11 mouse cellular contexts compared by ENCODE assay signal in genomic region chr9:80333998-80334605, GRCm38 (mm10).
DNase-seq lines count a peak whose midpoint lies in the region; ATAC-seq lines count a peak whose summit lies in the region.
"Had no signal": no experiment of that assay in that cellular context is flagged by ENCODE, and none has a peak within 500 bp of the region (broad histone marks: within the 10 kb centered on the region; RNA-seq: fewer than 3 reads in every experiment).

No protein-coding gene starts in this region.

- H3K4me1 ChIP-seq in hindbrain, embryonic 15.5 days (replicated peaks): peaks cover 9% of the 10 kb centered on the region
- peaks cover 8% of the 10 kb centered on the region; the same call in 1 of the 2 replicates for H3K4me1 ChIP-seq in hindbrain, embryonic 10.5 days (replicated peaks)

- H3K27me3 ChIP-seq in hindbrain, embryonic 15.5 days: no peaks in the 10 kb centered on the region
- H3K27me3 ChIP-seq in hindbrain, embryonic 10.5 days (ENCODE audit: insufficient read depth, poor library complexity, severe bottlenecking): peaks cover 8% of the 10 kb centered on the region; the same call in 1 of the 2 replicates

- H3K27ac ChIP-seq in hindbrain, embryonic 15.5 days (replicated peaks): no peak overlapping the region
- no peak overlapping the region for H3K27ac ChIP-seq in hindbrain, embryonic 10.5 days

- 53% methylated on average over 14 of the region's 14 CpGs for WGBS in hindbrain, embryonic 15.5 days
- WGBS in hindbrain, embryonic 10.5 days: 64% methylated on average over 14 of the region's 14 CpGs

- no peaks in the 10 kb centered on the region for H3K36me3 ChIP-seq in hindbrain, embryonic 15.5 days
- no peaks in the 10 kb centered on the region for H3K36me3 ChIP-seq in hindbrain, embryonic 10.5 days

- no peak overlapping the region for H3K4me3 ChIP-seq in hindbrain, embryonic 15.5 days
- H3K4me3 ChIP-seq in hindbrain, embryonic 10.5 days: no peak overlapping the region
- H3K4me3 ChIP-seq: erythroblast, embryonic 14.5 days had no signal

- no peak for ATAC-seq in hindbrain, embryonic 15.5 days (ENCODE audit: low FRiP score, low read depth)
- ATAC-seq: activated CD4-positive, CD25-positive, alpha-beta regulatory T cell, adult 4 months had no signal

- no peak overlapping the region for H3K9ac ChIP-seq in hindbrain, embryonic 15.5 days

- H3K9me3 ChIP-seq in hindbrain, embryonic 15.5 days: no peaks in the 10 kb centered on the region
- H3K9me3 ChIP-seq in hindbrain, embryonic 10.5 days: no peaks in the 10 kb centered on the region

- DNase-seq in hindbrain, embryonic 10.5 days (ENCODE audit: low spot score): no peak
- DNase-seq in ZHBTc4 (ENCODE audit: low read depth, low spot score): peak; percentile 32
- DNase-seq in cerebellum, postnatal 25 days: peak; percentile 32 to 41
- peak; percentile 30 to 59 for DNase-seq in kidney, postnatal 25 days
- DNase-seq in layer of hippocampus, postnatal 14 days (ENCODE audit: low spot score in 2 of 2): no peak
- DNase-seq in retina, embryonic 14.5 days (ENCODE audit: low spot score): no peak
- DNase-seq: gastrocnemius, postnatal 10 days; layer of hippocampus, adult 9-11 months had no signal

- peak overlapping the region; percentile 14; the same call in 1 of the 2 replicates for H3K4me2 ChIP-seq in hindbrain, embryonic 15.5 days

Comparison
In these comparisons a context has a peak if more than half of its experiments do, and no peak if none do; other contexts are left out.
1. DNase-seq: peak in ZHBTc4 (single experiment), cerebellum, postnatal 25 days (2 of 2) and kidney, postnatal 25 days (2 of 2); none in hindbrain, embryonic 10.5 days (single experiment), layer of hippocampus, postnatal 14 days (0 of 2) and retina, embryonic 14.5 days (single experiment).